Mouse (Mus musculus) limb, embryonic 11.5 days (tissue): ENCODE data around the gene Ptma. TPM values are rescaled to one million over a fixed set of nuclear protein-coding genes. Genes with fewer than 3 reads are reported as not detected.
"Not testable (repeated sequence)": the region's sequence is repeated elsewhere in the genome, so short reads cannot be mapped to it uniquely, and the experiment has no call there.

ENCODE experiments used
- ATAC-seq: fragments of 200-750 bp; cut with Nextera tagmentation; 2 replicates; pipeline ENCODE4 v1.8.0; 2017; ENCODE audit warnings: low read depth; ENCODE audit not compliant: insufficient number of reproducible peaks, low FRiP score, low TSS enrichment
- DNase-seq: peaks from one replicate; pipeline ENCODE4 v3.0.0-alpha.2; 2015; ENCODE audit warnings: low spot score
- H3K27ac ChIP-seq: fragments of 300-500 bp; sonication (generic); replicated peaks from 2 replicates; pipeline ENCODE4 v1.5.1; 2014; ENCODE audit warnings: low read depth, mild to moderate bottlenecking, low read length
- H3K27me3 ChIP-seq: fragments of 300-500 bp; sonication (generic); 2 replicates; pipeline ENCODE4 v1.6.1; 2014; ENCODE audit warnings: mild to moderate bottlenecking, low read length, mixed read lengths; ENCODE audit not compliant: control insufficient read depth, insufficient read depth
- H3K36me3 ChIP-seq: fragments of 300-500 bp; sonication (generic); 2 replicates; pipeline ENCODE4 v1.6.1; 2014; ENCODE audit warnings: mild to moderate bottlenecking, low read length, moderate library complexity, mixed read lengths; ENCODE audit not compliant: control insufficient read depth, insufficient read depth
- H3K4me1 ChIP-seq: fragments of 300-500 bp; sonication (generic); 2 replicates; pipeline ENCODE4 v1.6.1; 2014; ENCODE audit warnings: low read length, mixed read lengths; ENCODE audit not compliant: control insufficient read depth, insufficient read depth
- H3K4me2 ChIP-seq: fragments of 300-500 bp; sonication (generic); 2 replicates; pipeline ENCODE4 v1.6.1; 2014; ENCODE audit warnings: low read depth, mild to moderate bottlenecking, moderate library complexity; ENCODE audit not compliant: severe bottlenecking
- H3K4me3 ChIP-seq: fragments of 300-500 bp; sonication (generic); 2 replicates; pipeline ENCODE4 v1.5.1; 2014; ENCODE audit warnings: low read depth, low read length
- H3K9ac ChIP-seq: fragments of 300-500 bp; sonication (generic); 2 replicates; pipeline ENCODE4 v1.6.1; 2014; ENCODE audit warnings: mild to moderate bottlenecking, low read length
- H3K9me3 ChIP-seq: fragments of 300-500 bp; sonication (generic); 2 replicates; pipeline ENCODE4 v1.6.1; 2016; ENCODE audit warnings: low read length; ENCODE audit not compliant: control insufficient read depth
- WGBS: fragments of 180-500 bp; shearing (Covaris S2); extraction: QIAGEN DNeasy Blood & Tissue Kit; methylation state at CpG from one replicate; pipeline ENCODE4 v1.1.7; 2014; 5-methylcytosine and 5-hydroxymethylcytosine counted together
- polyA plus RNA-seq: library from polyadenylated mRNA; unstranded; fragments of >200 nt; fragmentation: Nextera tagmentation; extraction: Ambion mirVana; gene quantifications from 2 replicates; pipeline ENCODE4 v1.2.1, GENCODE M21; 2014

Gene Ptma
- polyA plus RNA-seq, 1 experiment from 2014 or later, result 4,506 TPM

GRCm38 (mm10) chr1:86533411-86534130, 7.0 kb downstream of the Ptma start:
- ATAC-seq (no peak), DNase-seq (no peak)
- WGBS, result 87% methylated on average over 6 of the region's 6 CpGs
- peaks cover 14% of the 10 kb centered on the region; the same call in 1 of the 2 replicates for H3K4me1 ChIP-seq
- no peak overlapping the region for H3K4me2 ChIP-seq
- H3K4me3 ChIP-seq, result no peak overlapping the region
- no peak overlapping the region for H3K27ac ChIP-seq
- H3K9me3 ChIP-seq, result no peaks in the 10 kb centered on the region
- no peaks in the 10 kb centered on the region for H3K27me3 ChIP-seq
- no peak overlapping the region for H3K9ac ChIP-seq
- H3K36me3 ChIP-seq, result peaks cover 18% of the 10 kb centered on the region; the same call in 1 of the 2 replicates

DNA sequence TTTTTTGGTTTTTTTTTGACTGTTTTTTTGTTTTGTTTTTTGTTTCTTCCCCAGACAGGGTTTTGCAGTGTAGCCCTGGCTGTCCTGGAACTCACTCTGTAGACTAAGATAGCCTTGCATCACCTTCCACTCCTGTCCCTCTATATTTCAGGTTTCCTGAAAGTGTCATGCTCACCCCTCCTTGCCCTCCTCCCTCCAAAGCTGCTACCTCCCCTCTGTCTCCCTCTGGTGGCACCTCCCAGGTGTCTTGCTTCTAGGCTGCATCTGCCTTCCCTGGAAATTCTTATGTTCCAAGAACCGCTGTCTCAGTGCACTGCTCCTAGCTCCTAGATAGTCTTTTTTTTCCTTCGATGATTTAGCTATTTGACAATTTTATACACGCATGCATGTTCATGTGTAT, 11.9 kb downstream of the Ptma start:
- no peaks in the 10 kb centered on the region for H3K4me1 ChIP-seq
- peaks cover 5% of the 10 kb centered on the region; the same call in 1 of the 2 replicates for H3K36me3 ChIP-seq
- H3K4me2 ChIP-seq, result no peak overlapping the region
- 61% methylated on average over 3 of the region's 3 CpGs for WGBS
- no peak overlapping the region for H3K9ac ChIP-seq
- no peaks in the 10 kb centered on the region for H3K27me3 ChIP-seq
- DNase-seq, result no peak
- H3K4me3 ChIP-seq, result no peak overlapping the region
- H3K27ac ChIP-seq, result no peak overlapping the region
- no peaks in the 10 kb centered on the region for H3K9me3 ChIP-seq
- no peak for ATAC-seq

GRCm38 (mm10) chr1:86539583-86539982, 13.1 kb downstream of the Ptma start:
- not testable (repeated sequence) for H3K9me3 ChIP-seq, H3K9ac ChIP-seq, H3K4me1 ChIP-seq, H3K27ac ChIP-seq, ATAC-seq, H3K4me3 ChIP-seq, H3K4me2 ChIP-seq, DNase-seq, H3K36me3 ChIP-seq, H3K27me3 ChIP-seq
- WGBS, result 90% methylated on average over 12 of the region's 12 CpGs

- Histone ChIP-seq H3K9ac (no peak overlapping the region), H3K4me1 (no peaks in the 10 kb centered on the region), H3K27me3 (no peaks in the 10 kb centered on the region), H3K4me3 (no peak overlapping the region), H3K4me2 (no peak overlapping the region), H3K36me3 (peaks cover 9% of the 10 kb centered on the region), H3K9me3 (no peaks in the 10 kb centered on the region), H3K27ac (no peak overlapping the region)
- 89% methylated on average over 2 of the region's 2 CpGs for WGBS
- no peak for DNase-seq
- no peak for ATAC-seq
Observed at GRCm38 (mm10) chr1:86542584-86542983, 16.1 kb downstream of the Ptma start.

- no peaks in the 10 kb centered on the region for H3K27me3 ChIP-seq
- H3K27ac ChIP-seq, result no peak overlapping the region
- ATAC-seq, result no peak
- no peak overlapping the region for H3K9ac ChIP-seq
- H3K4me3 ChIP-seq, result no peak overlapping the region
- no peaks in the 10 kb centered on the region for H3K4me1 ChIP-seq
- H3K36me3 ChIP-seq, result peaks cover 9% of the 10 kb centered on the region
- no peak for DNase-seq
- WGBS, result 62% methylated on average over 3 of the region's 3 CpGs
- no peak overlapping the region for H3K4me2 ChIP-seq
- H3K9me3 ChIP-seq, result no peaks in the 10 kb centered on the region
Observed at GRCm38 (mm10) chr1:86546797-86547196, 20.3 kb downstream of the Ptma start.

GRCm38 (mm10) chr1:86551299-86551698, 24.8 kb downstream of the Ptma start:
- Histone ChIP-seq H3K9me3 (no peaks in the 10 kb centered on the region), H3K4me3 (no peak overlapping the region), H3K27me3 (no peaks in the 10 kb centered on the region), H3K9ac (no peak overlapping the region), H3K27ac (no peak overlapping the region), H3K4me2 (no peak overlapping the region), H3K4me1 (no peaks in the 10 kb centered on the region), H3K36me3 (no peaks in the 10 kb centered on the region; the same call in 1 of the 2 replicates)
- WGBS, result 85% methylated on average over 4 of the region's 4 CpGs
- DNase-seq (no peak), ATAC-seq (no peak)

- Histone ChIP-seq H3K9me3 (no peaks in the 10 kb centered on the region), H3K27me3 (no peaks in the 10 kb centered on the region), H3K27ac (no peak overlapping the region), H3K4me3 (no peak overlapping the region), H3K9ac (no peak overlapping the region), H3K4me2 (no peak overlapping the region), H3K36me3 (no peaks in the 10 kb centered on the region; the same call in 1 of the 2 replicates), H3K4me1 (no peaks in the 10 kb centered on the region)
- 46% methylated on average over 2 of the region's 2 CpGs for WGBS
- DNase-seq (no peak), ATAC-seq (no peak)
Observed at GRCm38 (mm10) chr1:86551877-86552276, 25.4 kb downstream of the Ptma start.

- no peak overlapping the region for H3K4me3 ChIP-seq
- no peaks in the 10 kb centered on the region for H3K27me3 ChIP-seq
- no peaks in the 10 kb centered on the region for H3K36me3 ChIP-seq
- 88% methylated on average over 3 of the region's 3 CpGs for WGBS
- H3K4me1 ChIP-seq, result no peaks in the 10 kb centered on the region
- no peaks in the 10 kb centered on the region for H3K9me3 ChIP-seq
- ATAC-seq (no peak), DNase-seq (no peak)
- no peak overlapping the region for H3K27ac ChIP-seq
- H3K9ac ChIP-seq, result no peak overlapping the region
- H3K4me2 ChIP-seq, result no peak overlapping the region
Observed at GRCm38 (mm10) chr1:86555665-86556064, 29.1 kb downstream of the Ptma start.

- Histone ChIP-seq H3K27me3 (no peaks in the 10 kb centered on the region), H3K9me3 (no peaks in the 10 kb centered on the region), H3K27ac (no peak overlapping the region), H3K4me3 (no peak overlapping the region), H3K4me2 (no peak overlapping the region), H3K4me1 (no peaks in the 10 kb centered on the region), H3K9ac (no peak overlapping the region), H3K36me3 (no peaks in the 10 kb centered on the region; the same call in 1 of the 2 replicates)
- ATAC-seq (no peak), DNase-seq (no peak)
- 73% methylated on average over 7 of the region's 7 CpGs for WGBS
Observed at GRCm38 (mm10) chr1:86557872-86558271, 31.3 kb downstream of the Ptma start.
